Mouse (Mus musculus) embryo, embryonic 10 days (tissue): ENCODE data around the gene Sptlc2.

ENCODE experiments used
- DNase-seq: peaks from one replicate; pipeline ENCODE4 v3.0.0-alpha.2; 2015; ENCODE audit warnings: low spot score

The Sptlc2 gene

DNA sequence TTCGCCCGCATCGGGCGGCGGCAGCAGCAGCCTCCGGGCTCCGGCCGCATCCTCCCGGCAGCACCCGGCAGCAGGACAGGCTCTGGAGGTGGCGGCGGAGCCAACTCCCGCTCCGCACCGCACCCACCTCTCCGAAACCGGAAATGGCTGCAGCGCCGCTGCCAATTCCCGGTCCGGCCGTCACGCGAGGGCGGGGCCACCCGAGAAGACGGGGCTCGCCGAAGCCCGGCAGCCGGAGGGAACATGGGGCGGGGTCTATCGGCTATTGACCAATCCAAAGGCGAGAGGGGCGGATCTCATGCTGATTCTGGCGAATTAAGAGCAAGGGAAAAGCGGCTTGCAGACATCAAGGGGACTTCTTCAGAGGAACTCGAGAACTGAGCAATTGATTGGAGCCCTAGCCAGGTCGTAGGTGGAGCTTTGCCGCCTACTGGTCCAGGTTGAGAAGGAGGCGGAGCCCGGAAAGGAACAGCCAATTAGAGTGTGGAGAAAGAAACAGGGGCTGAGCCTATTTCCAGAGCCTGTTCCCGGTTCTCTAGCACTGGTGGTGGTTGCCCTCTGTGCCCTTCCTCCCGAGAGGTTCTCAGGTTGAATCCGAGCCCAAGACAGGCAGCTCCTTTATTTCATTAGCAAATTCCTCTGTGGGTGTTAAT is at the start of gene Sptlc2:
Gene Sptlc2, minus strand, starts transcription at position 234 of the 653 bp plus-strand sequence.
- DNase-seq, result peak; percentile 98

DNA sequence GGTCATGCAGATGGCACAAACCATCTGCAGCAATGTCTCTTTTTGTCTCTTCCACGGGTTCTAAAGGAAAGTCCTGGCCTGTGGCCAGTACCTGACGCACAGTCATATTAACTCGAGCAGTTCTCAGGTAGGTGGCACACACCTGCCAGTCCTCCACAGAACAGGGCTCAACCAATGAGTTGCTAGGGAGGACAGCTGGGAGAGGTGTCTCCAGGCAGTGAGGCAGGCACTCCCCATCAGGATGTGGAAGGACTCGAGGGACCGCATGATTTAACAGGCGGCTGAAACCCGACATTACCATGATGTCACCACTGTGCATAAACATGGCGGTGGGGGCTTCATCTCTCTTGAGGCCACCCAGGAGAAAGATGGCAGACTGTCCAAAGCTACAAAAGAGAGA is 40.7 kb upstream of the Sptlc2 start:
- DNase-seq, result no peak

DNA sequence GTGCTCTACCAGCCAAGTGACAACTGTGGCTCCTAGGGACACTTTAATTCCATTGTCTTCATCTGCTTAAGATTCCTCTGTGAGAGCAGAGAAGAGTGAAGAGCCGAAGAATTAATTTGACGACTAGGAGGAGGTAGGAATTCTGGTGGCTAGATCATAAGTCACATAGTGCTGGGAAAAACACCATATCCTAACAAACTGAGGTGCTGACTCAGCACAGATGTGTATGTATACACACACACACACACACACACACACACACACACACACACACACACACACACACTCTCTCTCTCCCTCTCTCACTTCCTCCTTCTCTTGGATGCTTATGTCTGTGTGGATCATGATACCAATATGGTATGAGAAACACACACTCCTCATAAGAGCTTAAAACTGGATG is 40.1 kb upstream of the Sptlc2 start:
- no peak for DNase-seq

DNA sequence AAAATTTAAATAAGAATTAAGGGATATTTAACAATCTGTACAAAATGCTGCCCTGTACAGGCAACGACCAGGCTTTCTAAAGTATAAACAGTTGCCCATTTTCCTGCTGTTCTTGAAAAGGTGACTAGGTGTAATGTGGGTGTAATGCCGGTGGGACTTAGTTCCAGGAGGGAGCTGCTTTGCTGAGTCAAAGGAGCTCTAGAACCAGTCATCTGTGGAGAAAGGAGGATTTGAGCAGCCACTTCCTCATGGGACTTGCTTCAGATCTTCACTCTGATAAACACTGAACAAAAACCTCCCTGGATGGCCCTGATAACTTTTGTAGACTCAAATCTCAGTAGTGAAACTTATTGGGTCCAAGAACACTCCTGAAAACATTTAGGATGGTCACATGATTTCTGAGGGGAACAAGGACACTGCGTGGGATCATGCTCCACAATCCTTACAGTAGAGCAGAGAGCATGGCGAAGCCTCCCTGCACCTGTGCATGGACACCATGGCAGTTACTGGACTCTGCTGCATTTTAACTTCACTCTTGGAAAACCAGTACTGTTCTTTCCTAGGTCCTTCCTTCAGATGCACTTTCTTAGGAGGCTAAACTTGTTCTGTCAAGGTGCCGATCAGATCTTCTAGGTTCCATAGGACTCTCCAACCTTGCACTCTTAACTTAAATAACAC is 38.3 kb upstream of the Sptlc2 start:
- no peak for DNase-seq

DNA sequence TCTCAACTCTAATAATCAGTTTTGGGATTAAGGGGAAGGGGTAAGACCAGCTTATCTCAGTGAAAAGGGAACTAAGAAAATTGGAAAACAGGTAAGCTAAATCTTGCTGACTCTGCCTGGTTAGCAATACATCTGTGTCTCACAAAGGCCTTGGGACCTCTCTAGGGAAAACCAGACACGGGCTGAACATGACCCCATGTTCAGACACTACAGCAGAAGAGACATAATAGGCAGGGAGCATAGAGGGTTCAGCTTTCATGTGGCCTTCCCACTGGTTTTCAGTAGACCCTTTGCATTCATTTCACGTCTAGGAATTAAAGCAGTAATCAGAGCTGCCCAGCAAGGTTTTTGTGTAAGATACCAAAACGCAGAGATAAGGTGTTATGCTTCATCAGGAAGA is 36.4 kb upstream of the Sptlc2 start:
- DNase-seq, result no peak

DNA sequence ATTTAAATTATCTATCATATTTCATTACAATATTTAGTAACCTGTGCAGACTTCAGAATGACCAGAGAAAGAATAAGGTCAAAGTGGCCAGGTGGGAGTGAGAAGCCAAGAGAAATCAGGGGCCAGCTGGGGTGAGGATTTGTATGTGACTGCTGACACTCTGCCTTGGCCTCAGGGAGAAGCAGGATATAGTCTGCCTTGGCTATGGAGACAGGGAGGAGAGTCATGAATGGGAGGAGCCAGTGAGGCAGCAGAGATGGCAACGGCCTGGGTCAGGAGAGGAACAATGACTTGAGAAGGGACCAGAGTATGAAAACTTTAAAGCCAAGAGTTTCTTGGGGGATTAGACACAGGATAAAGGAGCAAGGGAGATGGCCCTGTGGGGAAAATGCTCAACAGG is 35.5 kb upstream of the Sptlc2 start:
- DNase-seq, result no peak

DNA sequence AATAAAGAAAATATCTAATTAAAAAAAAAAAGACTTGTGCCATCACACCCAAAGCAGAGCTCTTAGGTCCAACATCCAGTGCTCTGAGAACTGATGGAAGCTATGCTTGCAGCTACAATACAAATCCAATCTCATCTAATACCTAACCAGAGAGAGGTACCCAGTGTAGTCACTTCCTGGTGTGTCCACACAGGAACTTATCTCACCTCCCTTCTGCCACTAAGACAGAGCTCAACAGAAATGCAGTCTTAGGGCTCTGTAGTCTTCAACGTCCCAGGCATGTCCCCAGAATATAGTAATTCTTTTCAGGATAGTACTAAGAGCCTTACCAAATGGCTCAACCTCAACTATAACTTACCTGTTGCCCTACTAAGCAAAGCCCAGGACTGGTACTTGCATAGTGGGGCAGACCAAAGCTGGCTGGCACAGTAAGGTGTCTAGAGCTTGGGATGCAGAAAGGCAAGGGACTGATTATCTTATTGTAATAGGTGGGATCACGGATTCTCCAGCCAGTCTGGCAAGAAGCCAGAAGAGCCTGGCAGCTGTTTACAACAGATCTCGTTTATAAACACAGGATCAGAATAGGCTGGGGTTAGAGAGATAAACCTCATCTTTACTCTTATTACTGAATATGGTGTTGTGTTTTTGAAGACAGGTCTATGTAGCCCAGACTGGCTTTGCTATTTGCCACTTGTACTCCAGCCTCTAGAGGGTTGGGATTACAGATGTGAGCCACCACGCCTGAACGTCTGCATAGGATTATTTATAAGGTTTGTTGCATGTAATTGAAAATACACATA is 33.8 kb upstream of the Sptlc2 start:
- no peak for DNase-seq

DNA sequence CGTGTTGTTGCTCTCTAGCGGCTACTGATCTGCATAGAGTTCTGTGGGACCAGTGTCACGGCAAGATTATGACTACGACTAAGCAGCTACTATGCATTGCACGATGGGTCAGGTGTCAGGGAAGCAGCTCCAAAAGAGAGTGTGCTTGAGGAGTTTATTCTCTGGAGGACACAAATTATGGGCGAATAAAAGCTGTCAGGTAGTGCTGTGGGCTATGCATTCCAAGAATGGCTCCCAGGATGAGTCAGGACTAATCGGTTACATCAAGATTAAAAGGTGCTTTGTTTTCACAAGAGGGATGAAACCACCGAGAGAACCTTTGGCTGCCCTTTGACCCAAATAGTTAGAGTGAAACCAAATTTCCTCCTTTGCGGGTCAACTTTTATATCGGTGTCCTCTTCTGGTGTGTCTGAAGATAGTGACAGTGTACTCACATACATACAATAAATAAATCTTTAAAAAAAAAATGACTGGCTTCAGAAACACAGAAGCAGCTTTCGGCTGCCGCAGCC is 31.9 kb upstream of the Sptlc2 start:
- no peak for DNase-seq

DNA sequence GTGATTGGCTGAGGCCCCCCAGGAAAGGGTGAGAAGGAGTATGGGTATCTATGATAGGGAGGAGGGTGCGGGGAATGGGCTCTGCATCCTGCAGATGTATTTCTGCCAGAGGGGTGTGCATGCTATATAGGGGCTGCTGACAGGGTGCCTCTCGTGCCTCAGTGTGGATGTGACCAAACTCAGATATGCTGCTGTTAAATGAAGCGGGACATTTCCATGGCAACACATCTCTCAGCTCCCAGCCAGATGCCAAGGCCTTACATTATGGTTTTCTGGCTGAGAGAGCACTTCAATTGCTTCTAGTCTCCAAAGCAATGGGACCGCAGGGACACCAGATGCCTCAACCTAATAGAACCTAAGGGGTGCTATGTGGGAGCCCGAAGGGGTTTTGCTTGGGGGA is 30.8 kb upstream of the Sptlc2 start:
- peak; percentile 48 for DNase-seq

DNA sequence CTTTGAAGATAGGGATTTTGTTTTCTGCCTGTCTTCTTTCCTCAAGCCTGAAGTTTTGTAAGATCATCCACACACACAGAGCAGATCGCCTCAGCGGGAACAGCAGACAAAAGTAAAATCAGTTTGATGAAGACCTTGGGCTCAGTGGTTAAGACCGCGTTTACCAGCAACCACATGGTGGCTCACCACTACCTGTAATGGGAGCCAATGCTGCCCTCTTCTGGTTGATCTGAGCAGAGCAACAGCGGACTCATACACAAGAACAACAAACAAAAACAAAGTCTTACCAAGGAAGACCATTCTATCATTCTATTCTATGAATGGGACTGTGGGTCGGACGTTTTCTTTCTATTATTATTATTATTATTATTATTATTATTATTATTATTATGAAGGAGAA is 28.5 kb upstream of the Sptlc2 start:
- peak; percentile 85 for DNase-seq

DNA sequence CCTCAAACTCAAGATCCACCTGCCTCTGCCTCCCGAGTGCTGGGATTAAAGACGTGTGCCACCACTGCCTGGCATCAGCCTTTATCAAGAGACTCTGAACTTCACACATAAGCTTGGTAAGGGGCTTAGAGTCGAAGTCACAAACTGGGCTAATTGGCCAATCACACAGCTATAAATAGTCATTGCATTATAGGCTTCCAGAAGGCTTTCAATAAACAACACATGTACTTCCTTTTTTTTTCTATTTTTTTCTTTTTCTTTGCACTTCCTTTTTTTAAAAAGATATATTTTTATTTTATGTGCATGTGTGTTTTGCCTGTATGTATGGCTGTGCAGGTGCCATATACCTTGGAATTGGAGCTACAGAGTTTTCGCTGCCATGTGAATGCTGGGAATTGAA is 27.2 kb upstream of the Sptlc2 start:
- no peak for DNase-seq

DNA sequence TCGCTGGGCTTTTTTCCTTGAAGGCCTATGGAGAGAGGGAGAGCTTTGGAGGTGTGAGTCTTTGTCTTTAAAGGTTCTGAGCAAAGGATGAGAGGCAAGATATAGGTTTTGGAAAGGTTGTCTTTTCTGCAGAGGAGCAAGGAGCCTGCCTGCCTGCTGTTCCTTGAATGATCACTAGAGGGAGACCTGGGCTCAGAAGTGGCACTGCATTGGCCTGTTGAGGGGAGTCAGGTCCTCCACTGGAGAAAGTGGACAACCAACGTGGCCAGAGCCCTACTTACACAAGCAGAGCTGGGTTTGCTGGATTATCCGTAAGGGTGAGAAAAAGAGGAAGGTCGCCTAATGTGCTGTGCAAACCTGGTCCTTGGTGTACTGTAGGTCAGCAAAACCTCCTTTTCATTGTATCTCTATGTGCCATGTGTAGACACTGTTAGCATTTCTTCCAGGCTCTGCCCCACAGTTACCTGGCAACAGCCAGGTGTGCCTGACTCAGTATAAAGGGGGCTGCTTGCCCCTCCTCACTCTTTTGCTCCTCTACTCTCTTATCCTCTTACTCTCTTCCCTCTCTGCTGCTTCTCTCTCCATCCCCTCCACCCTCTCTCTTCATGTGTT is 25.1 kb upstream of the Sptlc2 start:
- peak; percentile 80 for DNase-seq

DNA sequence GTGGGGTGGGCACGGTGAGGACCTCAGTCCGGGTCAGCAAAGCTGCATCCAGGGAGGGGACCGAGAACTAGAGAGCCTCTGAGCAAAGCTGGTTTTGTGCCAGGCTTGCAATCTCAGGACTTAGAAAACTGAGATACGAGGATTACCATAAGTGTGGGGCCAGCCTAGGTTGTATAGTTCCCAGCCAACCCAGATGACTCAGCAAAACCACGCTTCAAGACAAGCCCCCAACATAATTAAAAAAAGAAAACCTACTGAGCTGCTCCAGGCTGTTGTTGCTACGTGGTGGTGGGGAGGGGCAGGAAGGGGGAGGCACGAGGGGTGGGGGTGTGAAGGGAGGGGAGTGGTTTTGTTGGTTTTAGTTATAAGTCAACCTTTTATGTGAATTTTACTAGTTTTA is 22.8 kb upstream of the Sptlc2 start:
- no peak for DNase-seq

DNA sequence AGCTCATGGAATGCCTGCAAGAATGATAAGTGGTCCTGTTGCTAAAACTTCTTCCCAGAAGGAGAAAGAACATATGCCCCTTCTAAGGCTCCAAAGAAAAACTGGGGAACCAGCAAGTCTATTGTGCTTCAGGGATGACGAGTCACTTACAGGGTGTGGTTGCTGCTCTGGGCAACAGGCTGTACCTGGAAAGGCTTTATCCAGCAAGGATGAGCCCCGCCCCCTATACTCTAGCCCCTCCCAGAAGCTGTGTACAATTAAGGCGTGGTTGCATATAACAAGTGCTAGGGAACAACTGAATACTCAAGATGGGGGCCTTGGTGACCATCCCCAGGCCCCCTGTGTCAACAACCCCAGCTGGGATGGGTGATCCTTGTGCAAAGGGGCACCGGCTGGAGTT is 21.0 kb upstream of the Sptlc2 start:
- DNase-seq, result no peak

DNA sequence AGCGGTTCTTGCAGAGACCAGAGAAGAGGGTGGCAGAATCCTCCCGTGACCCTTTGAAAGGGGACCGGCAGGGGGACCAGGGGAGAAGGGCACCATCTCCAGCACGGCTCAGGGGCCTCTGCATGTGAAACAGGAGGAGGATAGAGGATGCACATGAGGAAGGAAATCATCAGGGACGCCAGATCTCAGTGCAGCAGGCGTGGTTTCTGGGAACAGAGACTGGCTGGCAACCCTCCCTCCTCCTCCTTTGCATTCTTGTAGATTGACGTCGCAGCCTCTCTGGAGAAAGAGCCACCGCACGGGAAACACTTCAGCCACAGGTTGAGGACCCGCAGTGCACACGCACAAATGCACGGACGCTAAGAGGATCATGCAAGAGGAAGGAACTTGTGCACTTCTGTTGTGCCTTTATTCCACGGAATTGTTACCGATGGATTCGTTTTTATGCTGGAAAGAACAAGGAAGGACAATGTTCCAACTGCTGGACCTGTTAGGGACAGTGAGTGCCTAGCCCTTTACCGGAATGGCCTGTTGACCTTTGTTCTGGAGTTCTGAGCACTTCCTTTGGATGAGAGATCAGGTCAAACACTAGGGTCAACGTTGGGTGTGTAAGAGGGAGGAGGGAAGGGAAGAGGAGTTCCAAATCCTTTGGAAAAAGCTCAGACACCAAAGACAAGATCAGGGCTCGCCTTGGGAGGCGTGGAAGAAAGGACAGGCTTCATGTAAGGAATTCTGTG is 19.9 kb upstream of the Sptlc2 start:
- peak; percentile 69 for DNase-seq

DNA sequence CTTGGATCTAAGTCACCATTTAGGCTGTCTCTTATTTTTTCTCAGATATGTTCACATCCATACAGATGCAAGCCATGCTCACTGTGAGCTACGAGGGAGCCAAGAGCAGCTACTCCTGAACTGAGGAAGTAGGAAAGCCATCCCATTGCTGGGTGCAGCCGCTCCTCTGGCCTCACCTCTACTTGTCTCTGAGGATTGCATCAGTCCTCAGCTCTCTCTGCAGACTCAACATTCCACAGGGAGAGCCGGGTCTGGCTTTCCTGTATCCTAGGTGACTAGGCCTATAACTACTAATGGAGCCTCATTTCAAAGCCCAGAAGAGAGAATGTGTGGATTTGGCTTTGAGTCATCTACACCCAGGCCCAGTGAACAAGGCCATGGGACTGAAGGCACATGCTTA is 17.6 kb upstream of the Sptlc2 start:
- no peak for DNase-seq

DNA sequence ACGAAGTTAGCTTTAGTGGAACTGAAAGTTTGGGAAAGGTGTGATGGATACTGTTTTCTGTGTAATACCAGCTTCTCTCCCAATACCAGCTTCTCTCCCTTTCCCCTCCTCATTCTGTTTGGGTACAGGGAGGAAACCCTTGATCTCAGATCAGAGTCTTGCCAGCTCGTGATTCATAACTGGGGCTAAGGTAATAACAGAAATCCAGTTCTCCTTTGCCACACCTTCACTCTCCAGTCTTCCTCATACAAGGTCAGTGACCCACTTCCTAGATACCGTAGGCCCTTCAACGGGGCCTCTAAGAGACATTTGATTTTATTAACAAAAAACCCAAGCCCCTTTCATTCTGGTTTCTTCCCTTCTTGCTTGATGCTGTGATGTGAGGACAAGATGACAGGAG is 17.0 kb upstream of the Sptlc2 start:
- DNase-seq, result no peak

DNA sequence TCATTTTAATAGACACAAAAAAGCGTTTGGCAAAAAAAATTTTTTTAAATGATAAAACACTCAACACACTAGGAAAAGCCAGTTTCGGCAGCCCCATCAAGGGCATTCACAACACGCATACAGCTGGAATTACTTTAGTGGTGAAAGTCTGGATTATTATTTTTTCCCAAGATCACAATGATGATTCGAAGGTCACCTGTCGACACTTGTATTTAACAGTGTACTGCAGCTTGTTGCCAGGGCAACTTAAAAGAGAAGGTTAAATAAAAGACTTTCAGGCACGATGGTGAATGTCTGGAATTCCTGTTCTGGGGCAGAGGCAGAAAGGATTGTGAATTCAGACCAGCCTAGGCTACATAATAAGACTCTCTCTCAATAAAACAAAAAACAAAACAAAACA is 13.7 kb upstream of the Sptlc2 start:
- no peak for DNase-seq

DNA sequence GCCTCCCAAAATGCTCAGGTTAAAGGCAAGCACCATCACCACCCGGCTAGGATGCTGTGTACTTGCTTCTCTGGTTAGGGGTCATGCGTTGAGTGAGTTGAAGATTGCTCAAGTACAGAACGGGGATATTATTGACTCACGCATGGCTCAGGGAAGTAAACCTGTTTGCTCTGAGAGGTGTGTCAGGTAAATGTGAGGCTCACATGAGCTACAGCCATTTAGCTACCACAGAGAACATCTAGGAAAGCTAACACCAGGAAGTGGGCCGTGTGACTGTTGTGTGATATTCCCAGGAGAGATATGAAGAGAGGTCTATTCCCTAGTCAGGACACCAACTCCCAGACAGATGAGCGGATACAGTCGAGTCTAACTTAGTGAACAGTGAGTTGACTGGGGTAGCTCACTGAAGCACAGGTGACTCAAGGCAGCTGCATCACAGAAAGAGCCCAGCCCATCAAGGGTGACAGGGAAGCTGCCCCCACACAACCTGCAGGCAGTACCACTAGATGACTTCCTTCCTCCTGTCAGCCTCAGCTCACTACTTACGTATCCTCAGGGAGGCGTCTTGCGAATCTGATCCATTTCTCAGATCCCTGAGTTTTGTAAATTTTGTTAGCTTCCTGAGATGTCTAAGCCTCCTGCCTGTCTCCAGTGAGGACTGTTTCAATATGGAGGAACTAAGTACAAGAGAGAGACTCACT is 11.1 kb upstream of the Sptlc2 start:
- DNase-seq, result no peak

DNA sequence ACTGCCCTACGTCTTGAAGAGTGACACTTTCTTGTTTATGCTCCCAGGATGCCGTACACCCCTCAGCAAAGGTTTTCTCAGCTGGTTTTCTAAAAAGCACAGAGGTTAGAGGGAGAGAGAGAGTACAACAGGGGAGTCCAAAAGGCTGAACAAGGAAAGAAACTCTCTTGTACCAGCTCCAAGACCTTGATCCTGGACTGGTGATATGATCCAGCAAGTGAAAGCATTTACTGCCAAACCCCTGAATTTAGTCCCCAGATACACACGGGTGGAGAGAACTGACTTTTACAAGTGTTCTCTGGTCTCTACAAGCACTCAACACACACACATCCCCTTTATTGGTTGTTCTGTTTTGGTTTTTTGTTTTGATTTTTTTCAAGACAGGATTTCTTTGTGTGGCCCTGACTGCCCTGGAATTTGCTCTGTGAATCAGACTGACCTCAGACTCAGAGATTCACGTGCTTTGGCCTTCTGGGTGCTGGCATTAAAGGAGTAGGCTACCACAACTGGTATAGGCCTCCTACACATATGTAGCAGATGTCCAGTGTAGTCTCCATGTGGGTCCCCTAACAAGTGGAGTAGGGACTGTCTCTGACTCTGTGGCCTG is 9.8 kb upstream of the Sptlc2 start:
- DNase-seq, result no peak

DNA sequence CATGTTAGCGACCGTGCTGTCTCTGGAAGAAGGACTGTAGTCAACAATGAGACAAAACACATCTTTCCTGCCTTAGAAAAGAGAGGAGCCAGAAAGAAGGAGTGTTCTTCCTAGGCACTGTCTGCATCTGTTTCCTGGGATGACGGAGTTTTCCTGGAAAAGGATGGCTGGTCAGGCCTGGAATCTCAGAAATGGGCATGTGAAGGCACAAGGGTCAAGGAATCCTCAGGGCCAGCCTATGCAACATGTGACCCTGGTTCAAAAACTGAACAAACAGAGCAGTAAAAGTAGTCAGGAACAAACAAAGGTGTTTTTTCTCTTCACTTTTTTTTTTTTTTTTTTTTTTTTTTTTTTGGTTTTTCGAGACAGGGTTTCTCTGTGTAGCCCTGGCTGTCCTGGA is 9.0 kb upstream of the Sptlc2 start:
- DNase-seq, result no peak
